Mouse (Mus musculus) limb, embryonic 14.5 days (tissue): ENCODE results near the gene Rab42. TPM values are rescaled to one million over a fixed set of nuclear protein-coding genes. Genes with fewer than 3 reads are reported as not detected.

Experiments
- ATAC-seq: fragments of 200-750 bp; cut with Nextera tagmentation; 2 replicates; pipeline ENCODE4 v1.8.0; 2017; ENCODE audit warnings: low read depth, moderate number of reproducible peaks, moderate TSS enrichment; ENCODE audit not compliant: low FRiP score
- DNase-seq: peaks from one replicate; pipeline ENCODE4 v3.0.0-alpha.2; 2015; ENCODE audit warnings: low spot score
- H3K27ac ChIP-seq: fragments of 300-500 bp; sonication (generic); replicated peaks from 2 replicates; pipeline ENCODE4 v1.5.1; 2014; ENCODE audit warnings: low read depth, mild to moderate bottlenecking, low read length, moderate library complexity, mixed read lengths
- H3K27me3 ChIP-seq: fragments of 300-500 bp; sonication (generic); 2 replicates; pipeline ENCODE4 v1.6.1; 2014; ENCODE audit warnings: low read length, mixed read lengths; ENCODE audit not compliant: control insufficient read depth, insufficient read depth
- H3K36me3 ChIP-seq: fragments of 300-500 bp; sonication (generic); 2 replicates; pipeline ENCODE4 v1.6.1; 2014; ENCODE audit warnings: mild to moderate bottlenecking, low read length, moderate library complexity, mixed read lengths; ENCODE audit not compliant: control insufficient read depth, insufficient read depth
- H3K4me1 ChIP-seq: fragments of 300-500 bp; sonication (generic); 2 replicates; pipeline ENCODE4 v1.6.1; 2014; ENCODE audit warnings: antibody characterized with exemption, low read length, mixed read lengths; ENCODE audit not compliant: control insufficient read depth, insufficient read depth
- H3K4me2 ChIP-seq: fragments of 300-500 bp; sonication (generic); replicated peaks from 2 replicates; pipeline ENCODE4 v1.6.1; 2014; ENCODE audit warnings: low read depth, mild to moderate bottlenecking, low read length, moderate library complexity; ENCODE audit not compliant: severe bottlenecking
- H3K4me3 ChIP-seq: fragments of 300-500 bp; sonication (generic); replicated peaks from 2 replicates; pipeline ENCODE4 v1.5.1; 2014; ENCODE audit warnings: low read length
- H3K9ac ChIP-seq: fragments of 300-500 bp; sonication (generic); 2 replicates; pipeline ENCODE4 v1.6.1; 2014; ENCODE audit warnings: mild to moderate bottlenecking, low read depth, low read length, moderate library complexity; ENCODE audit not compliant: severe bottlenecking
- H3K9me3 ChIP-seq: fragments of 300-500 bp; sonication (generic); 2 replicates; pipeline ENCODE4 v1.6.1; 2016; ENCODE audit warnings: low read length; ENCODE audit not compliant: control insufficient read depth
- POLR2A ChIP-seq: fragments of 200-500 bp; IDR thresholded peaks from 2 replicates; pipeline ENCODE4 v1.8.0; 2012; ENCODE audit warnings: inconsistent platforms, mild to moderate bottlenecking, moderate library complexity, borderline replicate concordance; ENCODE audit not compliant: insufficient read depth, insufficient read length; ENCODE audit errors: extremely low read depth
- WGBS: fragments of 180-500 bp; shearing (Covaris S2); extraction: QIAGEN DNeasy Blood & Tissue Kit; methylation state at CpG from one replicate; pipeline ENCODE4 v1.1.7; 2014; 5-methylcytosine and 5-hydroxymethylcytosine counted together
- polyA plus RNA-seq, 2 experiments: library from polyadenylated mRNA; depleted of rRNA in 1 of 2; stranded (reverse) in 1 of 2; unstranded in 1 of 2; fragments of >200 nt; fragmentation: Nextera tagmentation in 1 of 2; extraction: Ambion mirVana in 1 of 2; gene quantifications; 2 replicates each; pipeline versions ENCODE4 v1.2.1 to v1.2.3; 2012 to 2014

Gene Rab42
- polyA plus RNA-seq, 2 experiments, result 1.2 to 2.0 TPM

- no peaks in the 10 kb centered on the region for H3K36me3 ChIP-seq
- peak overlapping the region; percentile 54 for H3K4me2 ChIP-seq
- H3K4me1 ChIP-seq, result peaks cover 9% of the 10 kb centered on the region
- under 1% methylated on average over 35 of the region's 35 CpGs for WGBS
- no peaks in the 10 kb centered on the region for H3K27me3 ChIP-seq
- DNase-seq (peak; percentile 96), ATAC-seq (peak; percentile 82)
- peak overlapping the region; percentile 99 for H3K27ac ChIP-seq
- H3K9ac ChIP-seq, result peak overlapping the region; percentile 64
- H3K9me3 ChIP-seq, result no peaks in the 10 kb centered on the region
- peak; percentile 100; the same call in 1 of the 2 replicates for TF ChIP-seq POLR2A
- peak overlapping the region; percentile 31 for H3K4me3 ChIP-seq
Measured at GRCm38 (mm10) chr4:132269740-132270560, 33.2 kb downstream of the Rab42 start.

GRCm38 (mm10) chr4:132268871-132269739 is 34.1 kb downstream of the Rab42 start:
- peaks cover 9% of the 10 kb centered on the region for H3K4me1 ChIP-seq
- ATAC-seq (no peak), DNase-seq (peak; percentile 42)
- H3K9ac ChIP-seq, result no peak overlapping the region
- no peaks in the 10 kb centered on the region for H3K27me3 ChIP-seq
- 0 out of 2 replicates have a peak overlapping the region, but pooled peaks have one; percentile 19 for H3K27ac ChIP-seq
- no peak for TF ChIP-seq POLR2A
- no peaks in the 10 kb centered on the region for H3K36me3 ChIP-seq
- WGBS, result 11% methylated on average over 6 of the region's 6 CpGs
- no peak overlapping the region for H3K4me2 ChIP-seq
- H3K9me3 ChIP-seq, result no peaks in the 10 kb centered on the region
- no peak overlapping the region for H3K4me3 ChIP-seq

- H3K27ac ChIP-seq, result no peak overlapping the region
- ATAC-seq, result no peak
- no peak for DNase-seq
- WGBS, result 73% methylated on average over 3 of the region's 3 CpGs
- no peak overlapping the region for H3K4me2 ChIP-seq
- no peaks in the 10 kb centered on the region for H3K9me3 ChIP-seq
- no peaks in the 10 kb centered on the region for H3K36me3 ChIP-seq
- H3K4me3 ChIP-seq, result no peak overlapping the region
- TF ChIP-seq POLR2A, result no peak
- H3K27me3 ChIP-seq, result no peaks in the 10 kb centered on the region
- H3K4me1 ChIP-seq, result peaks cover 5% of the 10 kb centered on the region
- H3K9ac ChIP-seq, result no peak overlapping the region
Measured at GRCm38 (mm10) chr4:132266835-132267349, 36.3 kb downstream of the Rab42 start.

GRCm38 (mm10) chr4:132263313-132263712 is 39.9 kb downstream of the Rab42 start:
- ATAC-seq (no peak), DNase-seq (no peak)
- Histone ChIP-seq H3K27me3 (no peaks in the 10 kb centered on the region), H3K4me2 (no peak overlapping the region), H3K4me1 (peaks cover 16% of the 10 kb centered on the region), H3K27ac (no peak overlapping the region), H3K4me3 (no peak overlapping the region), H3K9ac (no peak overlapping the region), H3K36me3 (no peaks in the 10 kb centered on the region), H3K9me3 (no peaks in the 10 kb centered on the region)
- TF ChIP-seq POLR2A, result no peak
- WGBS, result 96% methylated on average over 7 of the region's 7 CpGs

- 73% methylated on average over 5 of the region's 5 CpGs for WGBS
- Histone ChIP-seq H3K4me3 (peak overlapping the region; percentile 80), H3K36me3 (no peaks in the 10 kb centered on the region), H3K27me3 (no peaks in the 10 kb centered on the region), H3K4me1 (peaks cover 16% of the 10 kb centered on the region), H3K4me2 (peak overlapping the region; percentile 68; the same call in 1 of the 2 replicates), H3K9ac (no peak overlapping the region), H3K9me3 (no peaks in the 10 kb centered on the region), H3K27ac (no peak overlapping the region; the same call in 1 of the 2 replicates)
- DNase-seq (no peak), ATAC-seq (no peak)
- no peak for TF ChIP-seq POLR2A
Measured at GRCm38 (mm10) chr4:132262358-132262616, 40.9 kb downstream of the Rab42 start.
